Mouse (Mus musculus) layer of hippocampus, postnatal 14 days (tissue): ENCODE results near the gene Kcnip4. TPM values are rescaled to one million over a fixed set of nuclear protein-coding genes. Genes with fewer than 3 reads are reported as not detected.

ENCODE experiments used
- DNase-seq, 2 experiments: peaks; one replicate each; pipeline ENCODE4 v3.0.0; 2021 to 2022; ENCODE audit warnings: low spot score in 2 of 2, mixed read lengths in 1 of 2
- total RNA-seq, 2 experiments: library from RNA; stranded (reverse); gene quantifications; 2 replicates each; pipeline ENCODE4 v1.2.3; 2021

Gene Kcnip4
- total RNA-seq, 2 experiments from 2014 or later, result 38.9 to 48.0 TPM

DNA sequence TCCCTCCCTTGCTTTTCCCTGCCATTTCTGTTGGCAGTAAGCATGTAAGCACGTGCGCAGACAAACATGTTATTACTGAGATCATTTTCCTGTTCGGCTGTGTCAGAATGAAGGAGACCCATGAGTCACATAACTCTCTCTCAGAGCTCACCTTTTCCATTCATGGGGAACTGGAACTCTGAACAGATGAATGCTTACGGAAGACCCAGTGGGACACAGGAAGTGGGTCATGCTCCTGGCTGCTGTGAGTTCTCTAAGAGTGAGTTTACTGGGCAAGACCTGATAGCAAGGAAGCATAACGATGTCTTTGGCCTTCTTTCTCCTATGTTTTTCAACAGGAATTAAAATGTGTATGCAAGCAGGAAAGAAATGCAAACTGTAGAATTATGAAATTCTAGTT, 917.8 kb downstream of the Kcnip4 start:
- no peak for DNase-seq

DNA sequence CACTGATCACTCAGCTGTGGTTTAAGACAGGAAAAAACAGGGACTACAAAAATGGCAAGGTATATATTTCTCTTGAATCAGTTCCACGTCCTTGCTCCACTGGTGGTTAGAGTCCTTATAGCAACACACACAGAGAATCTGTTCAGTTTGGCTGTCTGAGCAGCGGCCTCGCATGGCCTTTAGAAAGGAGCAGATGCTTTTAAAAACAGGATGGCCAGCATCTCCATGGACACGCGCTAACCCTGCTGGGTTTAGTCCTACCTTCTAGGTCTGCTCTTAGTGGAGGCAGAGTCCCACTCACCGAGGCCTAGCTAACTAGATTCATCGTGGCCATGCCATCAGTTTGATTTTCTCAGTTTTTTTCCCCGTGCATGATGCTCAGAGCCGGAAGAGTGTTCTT, 918.4 kb downstream of the Kcnip4 start:
- DNase-seq, result no peak

DNA sequence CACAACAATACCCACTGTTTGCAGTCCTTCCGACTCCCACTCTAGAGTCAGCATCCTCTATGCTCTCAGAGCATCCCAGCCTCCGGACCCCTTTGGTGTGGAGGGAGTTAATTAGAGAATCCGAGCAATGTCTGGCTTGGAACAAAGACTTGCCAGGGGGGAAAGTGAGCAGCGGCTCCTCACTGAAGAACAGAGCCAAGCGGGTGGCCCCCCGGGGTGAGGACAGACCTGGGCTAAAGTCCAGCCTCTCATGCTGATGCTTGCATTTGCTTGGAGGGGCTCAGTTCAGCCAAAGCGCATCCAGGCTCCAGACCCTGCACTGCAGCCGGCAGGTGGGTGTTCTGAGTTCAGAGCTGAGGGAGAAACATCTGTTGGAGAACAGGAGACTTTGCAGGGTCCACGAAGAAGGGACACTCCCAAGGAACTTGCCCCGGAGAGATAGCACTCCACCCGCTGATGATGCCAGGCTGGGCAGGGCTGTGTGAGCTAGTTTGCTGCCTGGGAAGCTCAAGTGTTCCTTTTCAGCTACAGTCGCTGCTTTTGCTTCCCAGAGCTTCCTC, 925.1 kb downstream of the Kcnip4 start:
- DNase-seq, result no peak

DNA sequence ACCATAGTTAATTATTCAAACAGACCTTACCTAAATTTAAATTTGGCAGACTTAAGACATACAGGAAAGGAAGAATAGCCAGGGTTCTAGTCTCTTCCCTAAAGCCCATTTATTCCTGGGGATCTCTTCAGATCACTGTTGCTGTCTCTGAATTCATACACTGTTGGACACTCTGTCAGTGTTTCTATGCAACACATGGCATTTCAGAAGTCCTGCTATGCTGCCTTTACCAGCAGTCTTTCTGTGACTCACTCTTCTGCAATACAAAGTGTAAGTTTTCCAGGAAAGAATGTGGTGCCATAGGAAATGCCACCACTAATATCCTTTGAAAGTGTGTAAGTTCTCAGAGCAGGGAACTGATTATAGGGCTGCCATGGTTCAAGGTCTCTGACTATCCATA, 936.7 kb downstream of the Kcnip4 start:
- DNase-seq, result no peak

DNA sequence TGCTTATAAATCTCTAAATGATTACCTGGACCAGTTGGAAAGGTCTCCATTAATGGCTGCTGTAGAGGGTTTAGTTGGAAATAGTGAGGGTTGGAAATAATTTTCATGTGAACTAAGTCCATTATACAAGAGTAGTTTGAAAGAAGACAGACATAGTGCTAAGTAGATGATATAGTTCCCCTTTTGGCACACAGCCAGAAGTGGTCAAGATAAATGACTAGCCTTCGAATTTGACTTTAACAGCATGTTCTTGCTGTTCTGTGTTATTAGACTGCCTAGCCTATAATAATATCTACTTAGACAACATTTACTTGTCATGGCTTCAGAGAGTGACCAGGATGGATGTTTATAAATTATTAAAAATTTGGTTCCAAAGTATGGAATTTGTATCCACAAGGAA, 941.3 kb downstream of the Kcnip4 start:
- no peak for DNase-seq

DNA sequence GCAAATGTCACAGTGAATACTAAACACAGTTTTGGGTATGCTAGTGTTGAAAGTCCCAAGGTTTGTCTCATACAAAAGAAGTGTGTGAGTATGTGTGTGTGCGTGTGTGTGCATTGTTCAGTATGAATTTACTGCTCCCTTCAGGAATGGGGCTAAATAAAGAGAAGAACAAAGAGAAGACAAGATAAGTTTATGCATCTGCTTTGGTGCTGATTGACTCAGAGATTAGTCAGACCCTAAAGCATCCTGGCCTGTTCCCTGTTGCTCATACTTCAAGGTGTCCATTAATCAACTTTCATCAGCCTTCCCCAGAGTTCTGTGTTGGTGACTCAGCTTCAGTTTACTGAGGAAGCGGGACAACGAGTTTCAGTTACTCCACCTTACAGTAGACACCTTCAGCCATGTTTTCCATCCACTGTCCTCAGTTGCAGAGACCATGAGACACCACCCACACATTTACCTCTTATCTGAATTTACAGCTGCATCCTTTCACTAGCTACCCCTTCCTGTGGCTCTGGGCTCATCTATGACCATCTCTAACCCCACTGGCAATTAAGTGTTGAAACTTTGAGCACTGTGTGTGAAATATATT, 960.6 kb downstream of the Kcnip4 start:
- no peak for DNase-seq

DNA sequence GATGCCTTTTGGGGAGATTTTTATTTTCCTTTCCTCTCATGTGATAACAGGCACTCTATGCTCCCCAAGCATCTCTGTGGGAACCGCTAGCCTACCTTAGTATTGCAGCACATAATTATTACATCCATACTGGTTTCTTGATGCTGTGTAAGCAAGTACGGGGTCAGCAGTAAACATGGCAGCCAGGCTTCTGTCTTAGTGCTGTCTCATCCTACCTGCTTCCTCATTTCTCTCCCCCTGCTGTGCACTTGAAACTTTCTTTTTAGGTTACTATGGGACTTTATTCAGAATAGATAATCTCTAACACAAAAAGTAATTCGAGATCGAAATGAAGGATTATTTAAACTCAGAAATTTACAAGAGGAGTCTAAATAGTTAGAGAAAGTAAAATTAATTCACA, 973.0 kb downstream of the Kcnip4 start:
- DNase-seq, result no peak

DNA sequence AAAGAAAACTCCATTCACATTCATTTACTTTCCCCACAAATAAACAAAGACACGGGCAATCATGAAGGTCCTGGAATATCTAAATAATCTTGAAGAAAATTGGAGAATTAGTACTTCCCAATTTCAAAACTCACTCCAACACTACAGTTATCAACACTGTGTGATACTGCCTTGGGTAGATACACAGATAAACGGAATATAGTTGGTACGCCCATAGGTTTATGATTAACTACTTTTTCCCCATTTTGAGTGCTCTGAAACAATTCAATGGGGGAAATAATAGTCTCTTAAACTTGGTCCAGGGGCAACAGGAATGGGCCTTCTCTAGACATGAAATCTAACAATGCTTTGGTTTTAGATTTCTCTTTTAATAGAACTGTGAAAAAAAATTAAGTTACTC, 978.9 kb downstream of the Kcnip4 start:
- no peak for DNase-seq

DNA sequence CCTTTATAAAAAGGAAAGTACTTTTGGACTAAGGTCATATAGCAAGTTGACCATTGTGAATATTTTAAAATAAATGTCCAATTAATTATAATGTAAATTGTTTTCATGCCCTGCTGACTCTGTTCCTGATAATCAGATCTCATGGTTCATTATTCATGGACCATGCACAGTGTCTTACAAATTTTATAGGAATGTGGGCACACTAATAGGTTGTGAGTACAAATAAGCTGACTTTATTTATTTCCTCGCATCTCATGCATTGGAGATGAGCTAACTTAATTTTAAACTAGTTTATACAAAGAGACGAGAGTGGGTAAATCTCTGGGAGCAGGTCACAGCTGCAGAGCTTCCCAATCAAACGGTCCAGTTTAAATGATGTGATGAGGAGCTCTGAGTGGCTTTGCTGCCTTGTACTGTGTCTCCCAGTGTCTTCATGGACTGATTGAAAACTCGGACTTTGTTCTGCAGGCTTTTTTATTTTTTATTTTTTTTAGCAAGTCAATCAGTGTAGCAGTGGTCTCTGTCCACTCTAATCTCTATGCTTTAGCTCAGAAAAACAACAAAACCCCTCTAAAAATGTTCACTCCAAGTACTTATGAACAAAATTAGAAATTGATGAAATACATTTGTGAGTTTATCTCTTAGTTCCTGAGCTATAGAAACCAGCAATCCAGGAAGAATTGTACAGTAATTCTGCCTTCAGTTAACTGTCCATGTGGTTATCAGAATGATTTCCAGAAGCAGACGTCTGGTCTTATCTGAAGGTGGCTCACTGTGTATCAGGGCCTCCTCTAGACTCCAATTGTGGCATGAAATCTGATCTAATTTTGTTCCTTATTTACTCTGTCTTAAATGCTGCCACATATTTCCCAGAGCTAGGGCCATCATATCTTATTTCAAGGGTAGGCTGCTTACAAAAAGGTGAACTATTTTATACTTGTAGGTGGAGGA, 979.6 kb downstream of the Kcnip4 start:
- no peak for DNase-seq

DNA sequence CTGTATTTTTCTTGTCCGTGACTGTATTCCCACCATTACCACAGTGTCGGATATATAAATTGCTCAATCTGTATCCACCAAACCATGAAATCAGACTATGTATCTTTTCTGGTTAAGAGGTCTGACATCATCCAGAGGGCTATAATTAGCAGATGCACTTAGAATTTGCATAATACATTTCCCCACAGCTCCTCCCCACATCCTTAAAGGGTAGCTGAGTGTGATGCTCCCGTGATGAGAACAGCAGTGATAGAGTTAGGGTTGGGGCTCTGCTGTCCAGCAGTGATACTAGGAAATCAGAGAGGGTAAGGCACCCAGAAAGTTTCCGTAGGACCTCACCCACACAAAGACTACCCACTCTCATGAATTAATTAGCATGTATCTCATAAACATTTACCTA, 1006.7 kb downstream of the Kcnip4 start:
- no peak for DNase-seq

DNA sequence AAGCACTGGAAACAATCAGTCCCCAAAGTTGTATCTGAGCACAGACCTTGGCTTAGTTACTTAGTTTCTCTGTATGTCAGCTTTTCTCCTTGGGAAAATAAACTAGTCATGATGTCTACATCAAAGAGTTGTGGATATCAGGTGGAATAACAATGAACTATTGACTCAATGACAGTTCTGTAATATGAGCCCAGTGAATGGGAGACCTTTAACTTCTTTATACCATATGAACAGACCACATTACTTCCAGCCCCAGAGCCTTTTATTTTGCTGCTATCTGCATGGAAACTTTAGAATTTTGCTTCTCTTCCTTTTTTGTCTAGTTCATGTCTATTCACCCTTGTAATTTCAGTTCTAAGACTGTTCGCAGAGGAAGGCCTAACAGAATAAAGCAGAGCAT, 1011.4 kb downstream of the Kcnip4 start:
- DNase-seq, result no peak

DNA sequence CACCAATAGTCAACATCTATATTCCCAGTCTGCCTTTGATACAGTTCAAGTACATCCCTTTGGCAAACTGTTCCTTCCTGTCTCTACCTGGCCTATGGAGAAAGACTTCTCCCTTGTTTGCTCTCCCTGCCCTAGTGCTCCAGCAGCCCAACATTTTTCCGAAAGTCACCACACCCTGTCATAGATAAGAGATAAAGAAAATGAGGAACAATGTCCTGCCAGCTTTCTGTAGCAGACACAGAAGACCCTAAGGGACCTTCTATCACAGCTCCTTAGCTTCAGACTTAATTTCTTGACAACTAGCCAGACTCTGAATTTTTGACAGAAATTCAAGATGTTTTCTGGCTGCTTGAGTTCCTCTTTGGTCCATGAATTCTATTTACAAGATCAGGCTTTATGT, 1013.4 kb downstream of the Kcnip4 start:
- no peak for DNase-seq

DNA sequence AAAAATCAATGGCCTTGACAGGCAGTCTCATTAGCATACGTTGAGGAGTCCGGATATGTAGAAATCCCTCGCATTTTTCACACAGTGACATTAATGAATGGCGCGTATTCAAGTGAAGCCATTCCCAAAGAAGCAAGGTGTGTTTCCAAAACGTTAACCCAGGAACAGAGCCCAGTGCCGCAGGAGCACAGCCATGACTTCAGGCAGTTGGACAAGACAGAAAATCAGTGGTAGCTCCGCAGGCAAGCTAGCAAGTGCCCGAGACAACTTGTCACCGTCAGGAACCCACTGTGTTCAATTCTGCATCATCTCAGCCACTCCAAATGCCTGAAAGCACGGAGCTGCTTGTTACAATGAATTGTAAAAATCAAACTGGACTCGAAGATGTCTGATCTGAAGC, 1014.5 kb downstream of the Kcnip4 start:
- no peak for DNase-seq

DNA sequence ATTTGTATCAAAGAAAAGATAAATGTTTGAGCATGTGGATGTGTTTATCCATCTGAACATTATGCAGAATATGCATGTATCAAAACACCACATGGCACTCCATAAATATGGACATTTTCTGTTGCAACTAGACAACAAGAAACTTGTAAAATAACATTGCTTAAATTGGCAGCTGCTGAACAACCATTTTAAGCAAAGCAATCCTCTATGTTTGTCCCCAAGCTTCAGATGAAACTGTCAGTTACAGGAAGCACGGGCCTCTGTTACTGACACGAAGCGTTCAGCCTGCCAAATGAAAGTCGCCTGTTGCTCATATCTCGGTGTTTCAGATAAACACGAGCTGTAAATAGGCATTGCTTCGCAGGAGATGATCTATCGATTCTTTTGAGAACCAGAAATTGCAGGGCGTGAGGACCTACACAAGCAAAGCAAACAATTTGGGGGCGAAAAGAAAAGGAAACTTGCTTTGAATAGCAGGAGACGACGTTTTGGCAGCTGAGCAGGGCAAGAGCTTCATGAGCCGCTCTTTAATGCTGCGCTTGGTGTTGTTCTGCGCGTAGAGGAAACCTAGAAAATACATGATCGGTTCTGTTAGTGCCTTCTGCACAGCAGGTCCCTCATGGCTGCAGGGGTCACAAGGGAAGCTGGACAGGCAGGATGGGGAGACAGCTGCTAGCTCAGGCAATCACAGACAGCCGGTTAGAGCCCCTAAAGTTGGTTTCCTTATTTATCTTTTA, 1015.3 kb downstream of the Kcnip4 start:
- DNase-seq, result peak; percentile 17 to 26

DNA sequence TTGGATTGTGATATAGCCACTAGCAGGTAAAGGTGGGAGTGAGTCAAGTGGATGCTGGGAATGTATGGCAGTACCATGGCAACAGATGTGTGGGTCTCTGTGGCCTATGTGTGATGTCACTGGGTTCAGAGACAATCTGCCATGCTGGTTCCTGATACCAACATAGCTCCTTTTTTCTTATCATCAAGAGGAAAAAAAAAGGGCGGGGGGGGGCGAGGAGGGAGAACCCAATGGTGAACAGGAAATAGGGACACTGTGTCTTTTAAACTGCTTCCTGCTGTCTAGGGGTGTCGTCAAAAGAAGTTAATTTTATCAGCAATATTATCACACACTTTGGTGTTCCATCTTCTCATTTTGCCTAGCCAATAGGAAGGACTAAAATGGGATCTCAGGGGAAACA, 1021.6 kb downstream of the Kcnip4 start:
- DNase-seq, result no peak

DNA sequence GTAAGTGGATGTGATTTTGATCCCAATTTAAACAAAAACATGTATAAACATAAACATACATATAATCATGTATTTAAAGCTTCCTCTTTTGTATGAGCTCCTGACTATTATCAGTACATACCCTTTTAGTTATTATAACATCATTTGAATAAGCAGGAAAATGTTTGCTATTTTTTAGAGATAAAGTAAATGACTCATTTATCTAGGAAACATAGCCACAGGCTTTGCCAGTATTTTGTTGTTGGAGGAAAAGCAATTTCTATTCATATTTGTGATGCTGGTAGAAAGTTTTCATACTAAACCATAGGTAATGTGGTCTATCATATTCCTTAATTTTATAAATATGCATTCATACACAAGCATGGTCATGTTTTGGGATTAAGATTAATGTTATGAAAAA, 1022.3 kb downstream of the Kcnip4 start:
- DNase-seq, result no peak

DNA sequence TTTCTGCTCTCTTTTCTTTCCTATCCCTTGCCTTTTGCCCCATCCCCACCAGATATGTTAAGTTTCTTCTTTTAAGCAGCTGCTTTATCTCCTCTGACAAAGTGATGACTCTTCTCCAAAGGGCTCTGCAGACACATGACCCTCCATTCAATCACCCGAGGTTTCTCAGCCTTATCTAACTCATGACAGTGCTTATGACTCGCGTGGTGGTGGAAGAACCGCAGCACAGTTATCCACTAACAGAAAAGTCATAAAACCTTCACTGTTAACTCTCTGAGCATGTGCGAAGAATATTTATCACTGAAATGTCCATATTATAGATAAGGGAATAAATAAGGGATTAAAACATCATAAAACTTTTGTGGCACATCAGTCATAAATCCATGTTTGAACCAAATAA, 1024.5 kb downstream of the Kcnip4 start:
- DNase-seq, result no peak

DNA sequence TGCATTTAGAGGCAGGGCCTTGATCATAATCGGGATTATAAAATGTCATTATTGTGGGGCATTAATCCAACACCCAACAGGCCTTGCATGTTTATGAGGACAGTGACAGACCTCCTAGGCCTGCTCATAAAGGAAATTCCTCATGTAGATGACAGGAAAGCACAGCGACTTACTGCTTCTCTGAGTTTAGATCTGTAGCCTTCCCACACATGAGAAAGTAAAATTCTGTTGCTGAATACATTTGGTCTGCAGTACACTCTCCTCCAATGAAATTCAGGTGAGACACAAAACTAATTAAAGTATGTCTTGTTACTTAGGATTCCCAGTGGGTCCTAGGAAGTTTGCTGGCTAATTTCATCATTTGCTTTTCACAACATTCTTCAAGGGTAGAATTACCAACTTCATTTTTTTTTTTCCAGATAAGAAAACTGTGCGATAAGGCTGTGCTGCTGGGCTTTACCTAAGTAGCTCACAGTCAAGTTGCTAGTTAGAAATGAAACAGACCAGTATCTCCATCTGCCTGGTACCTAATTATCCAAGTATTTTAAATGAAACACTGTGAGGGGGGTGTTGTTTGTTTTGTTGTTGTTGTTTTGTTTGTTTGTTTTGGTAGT, 1033.7 kb downstream of the Kcnip4 start:
- DNase-seq, result no peak

DNA sequence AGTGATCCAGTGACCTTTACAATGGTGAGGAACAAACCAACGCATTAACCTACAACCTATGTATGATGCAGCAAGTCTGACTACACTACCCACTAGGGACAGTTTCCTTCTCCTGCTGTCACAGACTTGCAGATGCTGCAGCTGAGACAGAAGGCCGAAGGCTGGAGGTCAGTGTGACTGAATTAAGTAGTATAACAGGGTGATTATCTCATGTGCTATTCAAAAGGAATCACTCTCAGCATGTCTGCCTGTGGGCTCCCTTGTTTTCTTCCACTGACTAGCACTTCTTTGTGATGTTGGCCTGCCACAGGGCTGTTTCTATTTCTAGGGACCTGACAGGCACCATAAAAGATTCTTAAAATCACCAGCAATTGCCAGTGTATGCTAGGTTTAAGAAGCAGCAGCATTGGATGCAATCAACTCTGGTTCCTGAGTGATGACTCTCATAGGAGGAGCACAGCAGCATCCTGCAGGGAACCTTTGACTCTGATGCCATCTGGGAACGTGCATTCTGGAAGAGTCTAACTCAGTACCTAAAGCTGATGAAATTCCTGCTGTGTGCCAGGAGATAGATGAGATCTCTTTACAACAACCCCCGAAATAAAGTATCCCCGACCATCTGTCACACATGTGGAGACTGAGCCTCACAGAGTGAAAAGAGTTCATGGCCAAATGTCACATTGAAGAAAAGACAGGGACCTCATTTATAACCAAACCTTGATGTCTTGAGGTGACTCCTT, 1035.0 kb downstream of the Kcnip4 start:
- DNase-seq, result no peak

DNA sequence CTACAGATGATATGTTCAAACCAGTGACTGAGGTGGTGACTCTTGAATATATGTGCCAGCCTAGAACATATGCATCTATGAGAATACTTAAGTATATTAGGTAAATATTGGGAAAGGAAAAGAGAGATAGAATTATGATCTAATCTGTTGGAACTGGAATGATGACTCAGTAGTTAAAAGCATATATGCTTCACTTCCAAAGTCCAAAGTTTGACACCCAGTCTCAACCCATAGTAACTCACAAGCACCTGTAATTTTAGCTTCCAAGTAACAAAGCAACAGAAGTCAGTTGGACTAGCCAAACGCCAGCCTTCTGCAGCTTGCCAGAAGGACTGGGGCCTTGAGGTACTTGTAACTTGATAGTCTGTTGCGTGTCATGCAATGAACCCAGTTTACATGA, 1041.6 kb downstream of the Kcnip4 start:
- no peak for DNase-seq

DNA sequence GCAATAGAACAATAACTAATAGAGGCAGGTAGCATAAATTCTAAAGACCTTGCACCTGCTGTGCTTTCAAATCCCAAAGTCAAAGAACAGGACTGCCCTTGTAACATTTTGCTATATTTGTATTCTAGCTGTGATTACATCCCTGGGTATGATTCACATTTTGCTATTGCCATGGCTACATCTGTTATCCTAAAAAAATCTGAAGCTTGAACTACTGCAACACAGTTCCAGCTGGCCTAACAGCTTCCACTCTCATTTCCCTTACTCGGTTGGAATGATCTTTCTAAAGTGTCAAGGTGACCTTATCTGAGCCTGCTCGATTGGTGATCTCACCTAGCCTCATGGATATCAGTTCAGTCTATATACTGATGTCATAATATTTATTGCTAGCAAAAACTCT, 1064.5 kb downstream of the Kcnip4 start:
- DNase-seq, result peak in 1 of 2 experiments; percentile 39
